Comparison of ENCODE assay signal across 10 mouse cellular contexts in the genomic region with DNA sequence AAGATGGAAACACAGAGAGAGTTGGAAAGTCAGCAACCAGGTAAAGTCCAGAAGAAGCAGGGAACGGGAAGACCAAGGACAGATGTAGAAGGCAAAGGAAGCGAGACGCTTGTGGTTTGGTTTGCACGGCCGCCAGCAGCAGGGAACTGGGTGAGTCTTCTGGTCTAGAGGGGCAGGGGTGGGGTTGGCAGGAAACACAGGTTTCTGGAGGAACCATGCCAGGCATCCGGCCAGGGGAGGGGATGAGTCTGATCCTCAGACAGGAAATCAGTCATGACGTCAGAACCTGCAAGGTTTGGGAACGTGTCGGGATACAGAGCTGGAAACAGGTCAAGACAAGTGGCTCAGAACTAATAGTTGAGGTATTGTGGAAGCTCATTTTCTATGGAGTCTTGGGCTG. TPM values are rescaled to one million over a fixed set of nuclear protein-coding genes. Genes with fewer than 3 reads are reported as not detected.
A peak's percentile ranks its signal among the peaks of the same experiment; 100 is the strongest.
DNase-seq lines count a peak whose midpoint lies in the region; ATAC-seq and TF ChIP-seq lines count a peak whose summit lies in the region.
"Had no signal": no experiment of that assay in that cellular context is flagged by ENCODE, and none has a peak within 500 bp of the region (broad histone marks: within the 10 kb centered on the region; RNA-seq: fewer than 3 reads in every experiment).

No protein-coding gene starts in this region.

- H3K27me3 ChIP-seq in heart, adult 2 months (ENCODE audit: control insufficient read depth, insufficient read depth, low read length): no peaks in the 10 kb centered on the region
- H3K27me3 ChIP-seq in heart, embryonic 11.5 days (ENCODE audit: control insufficient read depth, insufficient read depth, low read length): no peaks in the 10 kb centered on the region
- H3K27me3 ChIP-seq: midbrain, embryonic 13.5 days had no signal

- H3K9me3 ChIP-seq in heart, embryonic 11.5 days (replicated peaks; ENCODE audit: control insufficient read depth, low read length): no peaks in the 10 kb centered on the region
- H3K9me3 ChIP-seq: midbrain, embryonic 13.5 days had no signal

- H3K27ac ChIP-seq in heart, adult 2 months: no peak overlapping the region
- no peak overlapping the region for H3K27ac ChIP-seq in heart, embryonic 11.5 days (ENCODE audit: low read depth, low read length)
- H3K27ac ChIP-seq: midbrain, embryonic 13.5 days had no signal

- H3K36me3 ChIP-seq in heart, adult 2 months (ENCODE audit: control insufficient read depth, insufficient read depth, low read length): no peaks in the 10 kb centered on the region
- H3K36me3 ChIP-seq in heart, embryonic 11.5 days (ENCODE audit: control insufficient read depth, insufficient read depth, low read length): no peaks in the 10 kb centered on the region
- H3K36me3 ChIP-seq: G1E; midbrain, embryonic 13.5 days had no signal

- no peak for TF ChIP-seq EP300 in heart, adult 2 months (IDR thresholded peaks at IDR 0.05; ENCODE audit: insufficient read depth, low read depth, low read length)

- no peak for TF ChIP-seq POLR2A in heart, adult 2 months (IDR thresholded peaks at IDR 0.05; ENCODE audit: insufficient read depth, low read depth, low read length)

- H3K79me2 ChIP-seq in heart, adult 2 months (replicated peaks; ENCODE audit: control insufficient read depth, insufficient read depth, low read length): no peaks in the 10 kb centered on the region

- intact Hi-C loops in heart, adult 2 months (cut with DNase I): loop anchor here (2.0 kb wide), 1 partner anchor 31 kb away; no protein-coding TSS in a partner anchor

- no peak for TF ChIP-seq CTCF in heart, adult 2 months (IDR thresholded peaks at IDR 0.05)

- WGBS in heart, adult 2 months: 43% methylated on average over 9 of the region's 9 CpGs
- WGBS in heart, embryonic 11.5 days (ENCODE audit: insufficient replicate concordance): 70% methylated on average over 9 of the region's 9 CpGs

- H3K4me1 ChIP-seq in heart, adult 2 months (ENCODE audit: control insufficient read depth, insufficient read depth, low read length): no peaks in the 10 kb centered on the region
- no peaks in the 10 kb centered on the region for H3K4me1 ChIP-seq in heart, embryonic 11.5 days (ENCODE audit: control insufficient read depth, insufficient read depth, low read length)
- H3K4me1 ChIP-seq: midbrain, embryonic 13.5 days had no signal

- H3K9ac ChIP-seq in heart, adult 2 months (ENCODE audit: low read depth, low read length): no peak overlapping the region
- H3K9ac ChIP-seq in heart, embryonic 11.5 days (ENCODE audit: low read depth, low read length): no peak overlapping the region
- H3K9ac ChIP-seq: midbrain, embryonic 13.5 days had no signal

- H3K4me2 ChIP-seq in heart, embryonic 11.5 days: no peak overlapping the region
- H3K4me2 ChIP-seq: midbrain, embryonic 13.5 days had no signal

- no peak for ATAC-seq in heart, embryonic 11.5 days (replicated peaks; ENCODE audit: insufficient number of reproducible peaks, low FRiP score, low TSS enrichment)
- ATAC-seq: midbrain, embryonic 13.5 days had no signal

- peak; percentile 56 to 68 for DNase-seq in heart, adult 2 months
- DNase-seq in T-cell, adult 2 months (ENCODE audit: low spot score): peak; percentile 63
- peak; percentile 40 to 50 for DNase-seq in kidney, adult 8-10 months
- DNase-seq in naive thymus-derived CD4-positive, alpha-beta T cell, adult 2 months (ENCODE audit: low read depth): peak; percentile 61
- no peak for DNase-seq in cerebellum, adult 11-12 months
- no peak for DNase-seq in frontal cortex, postnatal 36 days (ENCODE audit: low spot score in 2 of 2)
- DNase-seq in right cerebral cortex, postnatal 10 days (ENCODE audit: low spot score in 2 of 2): no peak

- no peak overlapping the region for H3K4me3 ChIP-seq in heart, adult 2 months
- no peak overlapping the region for H3K4me3 ChIP-seq in heart, embryonic 11.5 days (ENCODE audit: low read depth, low read length)
- H3K4me3 ChIP-seq: midbrain, embryonic 13.5 days had no signal

RNA-seq across cellular contexts. Expression of gene Tmed10, which starts 43.2 kb away (rescaled TPM):
- 100 to 1,000 TPM; 164 to 186 TPM for total RNA-seq in heart, adult 2 months (2021)
- polyA plus RNA-seq in heart, adult 2 months (2012; rRNA removed): 108 and 130 TPM in 2 replicates
- 330 and 334 TPM in 2 replicates for polyA plus RNA-seq in heart, embryonic 11.5 days (2014; fragmentation: Nextera tagmentation; extraction: Ambion mirVana)

RNA-seq across cellular contexts. Expression of gene Fos, which starts 55.8 kb away (rescaled TPM):
- 1 to 10 TPM; 3.0 to 5.7 TPM for total RNA-seq in heart, adult 2 months (2021)
- 9.1 and 12.6 TPM in 2 replicates for polyA plus RNA-seq in heart, adult 2 months (2012; rRNA removed)
- 4.5 and 6.3 TPM in 2 replicates for polyA plus RNA-seq in heart, embryonic 11.5 days (2014; fragmentation: Nextera tagmentation; extraction: Ambion mirVana)

Comparison
In these comparisons a context has a peak if more than half of its experiments do, and no peak if none do; other contexts are left out.
1. DNase-seq: peak in heart, adult 2 months (2 of 2), T-cell, adult 2 months (single experiment), kidney, adult 8-10 months (2 of 2) and naive thymus-derived CD4-positive, alpha-beta T cell, adult 2 months (single experiment); none in cerebellum, adult 11-12 months (single experiment), frontal cortex, postnatal 36 days (0 of 2) and right cerebral cortex, postnatal 10 days (0 of 2).